Mouse (Mus musculus) gastrocnemius, adult 2 months (tissue): ENCODE results near the gene Wdr3. TPM values are rescaled to one million over a fixed set of nuclear protein-coding genes. Genes with fewer than 3 reads are reported as not detected.

ENCODE experiments used
- DNase-seq: peaks from one replicate; pipeline ENCODE4 v3.0.0; 2022
- H3K27ac ChIP-seq: fragments of 200-600 bp; 2 replicates; pipeline ENCODE4 v1.8.1; 2022; ENCODE audit warnings: mild to moderate bottlenecking
- H3K4me3 ChIP-seq: fragments of 200-600 bp; 2 replicates; pipeline ENCODE4 v1.8.1; 2022; ENCODE audit warnings: mild to moderate bottlenecking, moderate library complexity
- CTCF ChIP-seq: fragments of 200-600 bp; IDR thresholded peaks from 2 replicates; pipeline ENCODE4 v1.8.1; 2022; ENCODE audit warnings: antibody characterized with exemption, mild to moderate bottlenecking, moderate library complexity
- intact Hi-C: fragments of 180-260 bp; cut with DNase I; formaldehyde crosslinking; loops from one replicate; pipeline ENCODE4 v1.15.1; 2025
- long read RNA-seq, 2 experiments: library from polyadenylated mRNA; stranded (forward); transcript quantifications; one replicate each; pipeline ENCODE4 v2.0.0; 2021
- total RNA-seq, 2 experiments: library from RNA; stranded (reverse); gene quantifications; 2 replicates each; pipeline ENCODE4 v1.2.3; 2021

The Wdr3 gene
- 1 to 10 TPM; 9.2 to 9.4 TPM for total RNA-seq
- long read RNA-seq, experiment 1, transcript Wdr3-201 (27 exons, 3,432 nt), result major isoform, 19 of 24 reads
- long read RNA-seq, experiment 1, partial matches to known transcripts, result 1 of 24 reads
- long read RNA-seq, experiment 1, other reads (novel, unspliced or antisense), result 4 of 24 reads
- long read RNA-seq, experiment 2, transcript Wdr3-201 (27 exons, 3,432 nt), result major isoform, 18 of 22 reads
- long read RNA-seq, experiment 2, partial matches to known transcripts, result 1 of 22 reads
- long read RNA-seq, experiment 2, other reads (novel, unspliced or antisense), result 3 of 22 reads

GRCm38 (mm10) chr3:100162315-100163105 lies at the start of gene Wdr3, which contains the start of gene Gdap2:
Gene Wdr3 (minus strand): TSS chr3:100162407.
Gene Gdap2 (plus strand): TSS chr3:100162381.
- H3K27ac ChIP-seq, result peak within 1 kb of the TSS; percentile 92
- peak; percentile 96 for DNase-seq
- intact Hi-C loops, result loop anchor here (10.0 kb wide), 1 partner anchor 522 kb away; the partner anchor contains the start of gene Man1a2
- peak within 1 kb of the TSS; percentile 85 for H3K4me3 ChIP-seq
- no peak for TF ChIP-seq CTCF

DNA sequence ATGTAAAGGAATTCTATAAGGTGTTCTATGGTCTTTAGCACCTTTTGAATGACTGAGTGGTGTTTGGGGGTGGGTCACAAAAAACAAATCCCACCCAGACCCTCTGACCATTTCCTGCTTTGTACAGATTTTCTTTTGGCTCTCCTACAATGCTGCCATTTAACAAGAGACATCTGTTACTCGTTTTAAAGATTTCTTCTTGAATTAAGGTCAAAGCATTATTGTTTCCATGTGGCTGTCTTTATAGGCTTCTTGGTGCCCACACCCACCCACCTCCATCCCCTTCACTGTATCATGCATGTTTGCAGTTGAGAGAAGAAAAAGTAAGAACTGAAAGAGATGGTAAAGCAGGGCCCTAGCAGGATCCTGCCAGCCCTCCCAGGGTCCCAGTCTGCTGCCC lies 44.8 kb upstream of the Wdr3 start:
- intact Hi-C loops, result no loop called here
- Histone ChIP-seq H3K27ac (no peak overlapping the region), H3K4me3 (no peak overlapping the region)
- TF ChIP-seq CTCF, result no peak
- no peak for DNase-seq

- TF ChIP-seq CTCF, result no peak
- intact Hi-C loops, result no loop called here
- Histone ChIP-seq H3K4me3 (no peak overlapping the region), H3K27ac (no peak overlapping the region)
- DNase-seq, result no peak
These were observed 39.3 kb upstream of the Wdr3 start for GRCm38 (mm10) chr3:100201554-100201953.

DNA sequence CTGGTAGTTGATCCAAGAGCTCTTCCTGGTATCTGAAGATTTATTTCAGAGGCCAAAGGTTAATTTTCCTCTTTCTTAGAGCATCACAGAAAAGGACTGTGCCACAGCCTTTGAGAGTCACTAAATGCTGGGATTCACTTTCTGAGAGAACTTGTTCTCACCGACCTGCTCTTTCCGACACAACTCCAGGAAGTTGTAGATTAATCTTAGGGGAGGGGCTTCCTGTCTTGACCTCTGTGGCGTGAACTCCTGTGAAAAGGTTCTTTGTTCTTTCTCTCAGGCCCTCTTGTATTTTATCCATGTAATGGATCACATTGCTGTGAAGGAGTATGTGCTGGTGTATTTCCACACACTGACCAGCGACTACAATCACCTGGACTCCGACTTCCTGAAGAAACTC lies 32.0 kb upstream of the Wdr3 start:
- Histone ChIP-seq H3K4me3 (no peak overlapping the region), H3K27ac (peak overlapping the region; percentile 75)
- intact Hi-C loops, result no loop called here
- DNase-seq, result no peak
- TF ChIP-seq CTCF, result no peak

DNA sequence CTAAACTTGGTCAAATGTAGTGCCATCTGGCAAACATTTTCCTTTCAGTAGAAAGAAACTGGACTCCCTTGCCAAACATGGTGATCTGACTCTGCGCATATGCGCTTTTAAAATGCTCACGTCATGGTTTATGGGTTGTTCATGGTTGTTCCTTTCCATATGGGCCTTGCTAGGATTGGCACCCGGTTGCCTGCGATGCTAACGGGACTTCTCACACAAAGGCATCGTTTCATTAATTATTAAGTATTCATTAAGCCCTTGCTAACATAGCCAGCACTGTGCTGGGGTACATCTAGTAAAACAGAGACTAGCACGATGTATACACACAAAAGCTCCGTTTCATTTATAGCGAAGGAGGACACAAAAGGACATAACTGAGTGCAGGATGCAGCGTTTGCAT lies 27.7 kb upstream of the Wdr3 start:
- intact Hi-C loops, result loop anchor here (5.0 to 10.0 kb wide), 2 partner anchors 295 to 377 kb away; partner anchors contain the start of gene Tent5c
- Histone ChIP-seq H3K27ac (no peak overlapping the region), H3K4me3 (no peak overlapping the region)
- DNase-seq, result no peak
- TF ChIP-seq CTCF, result no peak

DNA sequence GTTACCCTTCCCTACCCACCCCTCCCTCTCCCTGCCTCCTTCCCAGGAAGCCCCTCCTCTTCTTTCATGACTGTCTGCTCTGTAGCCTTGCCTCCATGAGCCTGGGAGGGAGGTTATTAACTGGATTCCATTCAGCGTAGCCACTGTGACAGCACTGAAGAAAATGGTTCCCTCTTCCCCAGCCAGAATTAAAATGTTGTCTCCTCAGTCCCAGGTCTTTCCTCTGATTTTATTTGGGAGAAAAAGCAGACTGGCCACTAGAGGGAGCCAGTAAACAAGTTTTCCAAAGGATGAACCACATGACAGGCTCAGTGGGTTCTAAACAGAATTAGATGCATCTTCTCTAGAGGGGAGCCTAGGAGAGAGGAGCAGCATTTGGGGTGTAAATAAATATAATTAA lies 27.2 kb upstream of the Wdr3 start:
- peak; percentile 33 for DNase-seq
- intact Hi-C loops, result loop anchor here (5.0 to 10.0 kb wide), 2 partner anchors 295 to 378 kb away; partner anchors contain the start of gene Tent5c

DNA sequence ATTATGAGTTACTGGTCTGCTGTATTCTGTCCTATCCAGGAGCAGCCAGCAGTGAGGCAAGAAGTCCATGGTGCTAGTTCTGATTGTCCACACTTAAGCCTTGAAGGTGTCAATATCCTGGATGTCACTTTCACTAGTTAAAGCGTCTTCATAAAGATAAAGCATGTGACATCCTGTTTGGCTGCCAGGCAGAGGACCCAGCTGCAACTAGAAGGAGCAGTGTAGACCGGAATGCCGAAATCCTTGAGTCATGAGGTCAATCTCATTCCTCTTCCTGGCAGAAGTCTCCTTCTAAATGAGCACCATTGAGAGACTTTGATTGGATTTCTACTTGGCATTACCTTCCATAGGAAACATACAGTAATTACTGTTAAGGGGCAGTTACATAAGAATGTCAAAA lies 18.3 kb upstream of the Wdr3 start:
- no peak for DNase-seq
- Histone ChIP-seq H3K4me3 (no peak overlapping the region), H3K27ac (no peak overlapping the region)
- intact Hi-C loops, result loop anchor here (10.0 kb wide), 1 partner anchor 304 kb away; the partner anchor contains the start of gene Tent5c
- TF ChIP-seq CTCF, result no peak

More for the DNA sequence above, 27.2 kb upstream of the Wdr3 start:
- Histone ChIP-seq H3K27ac (no peak overlapping the region), H3K4me3 (no peak overlapping the region)
- peak; percentile 76 for TF ChIP-seq CTCF

- intact Hi-C loops, result no loop called here
- no peak for DNase-seq
- H3K27ac ChIP-seq, result no peak overlapping the region
- no peak for TF ChIP-seq CTCF
- no peak overlapping the region for H3K4me3 ChIP-seq
These were observed 13.8 kb upstream of the Wdr3 start for GRCm38 (mm10) chr3:100176031-100176430.

DNA sequence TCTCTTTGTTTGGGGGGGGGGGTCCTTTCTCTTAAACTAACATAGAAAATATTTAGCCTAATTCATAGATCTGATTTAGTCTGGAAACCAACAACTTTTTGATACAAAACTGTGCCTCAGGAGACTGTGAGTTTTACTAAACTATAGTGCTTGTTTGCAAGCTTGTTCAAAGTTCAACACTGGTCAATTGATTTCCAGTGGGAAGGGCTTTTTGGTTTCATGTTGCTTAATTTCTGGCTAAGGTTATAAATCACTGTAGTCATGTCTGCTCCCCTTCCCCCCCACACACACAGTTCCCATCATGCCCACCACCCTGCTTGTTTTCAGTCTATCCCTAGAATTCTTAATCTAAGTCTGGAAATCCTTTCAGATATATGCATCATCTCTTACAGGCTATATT lies 2.8 kb upstream of the Wdr3 start:
- H3K27ac ChIP-seq, result no peak overlapping the region
- no peak for TF ChIP-seq CTCF
- no peak for DNase-seq
- intact Hi-C loops, result loop anchor here (10.0 kb wide), 1 partner anchor 520 kb away; the partner anchor contains the start of gene Man1a2
- H3K4me3 ChIP-seq, result no peak overlapping the region

- intact Hi-C loops, result loop anchor here (10.0 kb wide), 1 partner anchor 521 kb away; the partner anchor contains the start of gene Man1a2
- Histone ChIP-seq H3K27ac (no peak overlapping the region), H3K4me3 (peak overlapping the region; percentile 23)
- DNase-seq, result no peak
- no peak for TF ChIP-seq CTCF
These were observed 1.3 kb upstream of the Wdr3 start for GRCm38 (mm10) chr3:100163556-100163955.

DNA sequence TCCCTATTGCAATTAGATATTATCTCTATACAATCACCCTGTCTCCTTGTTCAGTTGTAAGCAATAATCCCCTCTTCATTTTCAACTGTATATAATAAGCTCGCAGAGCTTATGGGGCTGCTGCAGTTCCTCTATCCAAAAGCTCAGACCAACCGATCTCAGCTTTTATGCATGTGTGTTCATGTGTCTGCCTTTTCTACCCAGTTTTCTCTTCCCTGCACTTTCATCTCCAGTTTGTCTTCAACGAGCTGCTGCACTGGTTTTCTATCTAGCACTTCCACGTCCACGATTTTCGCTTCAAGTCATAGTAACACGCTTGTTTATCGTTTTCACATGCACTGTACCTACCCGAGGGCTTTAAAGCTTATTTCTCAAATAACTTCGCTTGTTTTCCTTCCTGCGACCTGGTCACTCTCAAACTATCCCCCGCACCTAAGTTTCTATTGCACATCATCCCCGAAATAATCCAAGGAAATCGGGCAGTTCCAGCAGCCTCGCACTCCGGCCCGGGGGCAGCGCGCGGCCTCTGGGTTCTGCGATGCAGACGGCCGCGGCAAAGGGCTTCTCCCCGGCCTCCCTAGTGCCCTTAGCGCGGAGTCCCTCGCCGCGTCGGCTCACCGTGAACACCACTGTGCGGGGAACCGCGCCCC lies 417 bp downstream of the Wdr3 start:
- intact Hi-C loops, result loop anchor here (10.0 kb wide), 1 partner anchor 523 kb away; the partner anchor contains the start of gene Man1a2
- H3K27ac ChIP-seq, result peak overlapping the region; percentile 92
- TF ChIP-seq CTCF, result no peak

DNA sequence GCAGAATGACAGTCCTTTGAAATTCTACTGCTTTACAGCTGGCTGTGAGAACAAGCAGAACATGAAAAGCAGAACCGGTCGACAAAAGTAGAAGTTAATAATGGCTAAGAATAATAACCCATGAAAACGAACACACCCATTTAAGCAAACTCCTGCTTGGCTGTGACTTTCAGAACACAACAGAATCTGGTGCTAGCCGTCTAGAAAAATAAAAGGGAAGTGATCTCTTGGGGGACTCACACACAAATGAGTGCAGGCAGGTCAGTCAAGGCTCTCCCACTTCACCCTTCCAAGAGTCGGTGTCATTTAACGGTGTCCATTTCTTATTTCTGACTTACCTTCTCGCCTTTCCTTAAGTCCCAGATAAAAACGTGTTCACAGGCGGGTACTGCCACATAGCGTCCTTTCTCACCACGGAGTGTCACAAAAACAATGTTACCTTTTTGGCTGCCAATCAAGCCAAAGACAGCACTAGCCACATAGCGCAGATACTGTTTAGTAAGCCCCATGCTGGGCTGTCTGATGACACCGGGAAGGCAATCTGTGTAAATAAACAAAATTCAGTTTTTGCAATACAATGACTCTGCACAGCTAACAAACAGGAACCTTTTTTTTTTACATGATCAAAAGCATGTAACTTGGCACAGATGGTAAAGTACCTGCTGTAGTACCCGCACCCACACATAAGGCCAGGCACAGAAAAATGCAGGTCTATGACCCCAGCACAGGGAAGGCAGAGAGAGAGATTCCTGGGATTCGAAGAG lies 1.3 kb downstream of the Wdr3 start:
- no peak for TF ChIP-seq CTCF
- H3K27ac ChIP-seq, result no peak overlapping the region
- intact Hi-C loops, result loop anchor here (10.0 kb wide), 1 partner anchor 524 kb away; the partner anchor contains the start of gene Man1a2
- peak overlapping the region; percentile 85 for H3K4me3 ChIP-seq
- no peak for DNase-seq

More for the DNA sequence above, 417 bp downstream of the Wdr3 start:
- H3K4me3 ChIP-seq, result peak overlapping the region; percentile 85
- no peak for DNase-seq
